Mouse (Mus musculus) liver, adult 2 months (tissue): ENCODE results near the gene Pla2g15. TPM values are rescaled to one million over a fixed set of nuclear protein-coding genes. Genes with fewer than 3 reads are reported as not detected.

ENCODE experiments used
- DNase-seq: peaks from one replicate; pipeline ENCODE4 v3.0.0-alpha.2; 2011; ENCODE audit warnings: low read depth, low spot score; ENCODE audit errors: extremely low read depth
- H3K27ac ChIP-seq: fragments of 200-500 bp; replicated peaks from 2 replicates; pipeline ENCODE4 v1.5.1; 2012; ENCODE audit warnings: low read depth, mild to moderate bottlenecking, control low read depth, inconsistent platforms, low read length; ENCODE audit not compliant: insufficient read depth
- H3K27me3 ChIP-seq: fragments of 200-500 bp; 2 replicates; pipeline ENCODE4 v1.6.1; 2012; ENCODE audit warnings: mild to moderate bottlenecking, moderate library complexity, low read length, inconsistent platforms; ENCODE audit not compliant: control insufficient read depth, insufficient read depth
- H3K36me3 ChIP-seq: fragments of 200-500 bp; 2 replicates; pipeline ENCODE4 v1.6.1; 2012; ENCODE audit warnings: low read length, inconsistent platforms; ENCODE audit not compliant: control insufficient read depth, insufficient read depth
- H3K4me1 ChIP-seq: fragments of 200-500 bp; 2 replicates; pipeline ENCODE4 v1.6.1; 2011; ENCODE audit warnings: low read length; ENCODE audit not compliant: control insufficient read depth, insufficient read depth
- H3K4me3 ChIP-seq: fragments of 200-500 bp; 2 replicates; pipeline ENCODE4 v1.5.1; 2011; ENCODE audit warnings: low read depth, mild to moderate bottlenecking, control low read depth, low read length, moderate library complexity; ENCODE audit not compliant: insufficient read depth
- H3K79me2 ChIP-seq: fragments of 200-500 bp; 2 replicates; pipeline ENCODE4 v1.6.1; 2012; ENCODE audit warnings: inconsistent platforms, mild to moderate bottlenecking, low read length, moderate library complexity; ENCODE audit not compliant: control insufficient read depth, insufficient read depth
- H3K9ac ChIP-seq: fragments of 200-500 bp; 2 replicates; pipeline ENCODE4 v1.6.1; 2012; ENCODE audit warnings: low read depth, mild to moderate bottlenecking, control low read depth, inconsistent platforms, low read length
- CTCF ChIP-seq: fragments of 200-500 bp; IDR thresholded peaks from 2 replicates; pipeline ENCODE4 v1.5.1; 2011; ENCODE audit warnings: low read depth, low read length, control low read depth
- POLR2A ChIP-seq: fragments of 200-500 bp; IDR thresholded peaks from 2 replicates; pipeline ENCODE4 v1.6.1; 2011; ENCODE audit warnings: low read length, control low read depth; ENCODE audit not compliant: insufficient read depth; ENCODE audit errors: extremely low read depth
- WGBS: fragments of 180-500 bp; shearing (Covaris S2); methylation state at CpG from one replicate; pipeline ENCODE4 v1.1.7; 2018; 5-methylcytosine and 5-hydroxymethylcytosine counted together
- polyA plus RNA-seq: library from polyadenylated mRNA; depleted of rRNA; stranded (reverse); fragments of >200 nt; gene quantifications from 2 replicates; pipeline ENCODE4 v1.2.3, GENCODE M21; 2012
- total RNA-seq: library from RNA; depleted of rRNA; stranded (reverse); fragments of >200 nt; gene quantifications from 2 replicates; pipeline ENCODE4 v1.2.3, GENCODE M21; 2014

Pla2g15 gene
- total and polyA plus RNA-seq, 2 experiments = 8.7 to 12.5 TPM

DNA sequence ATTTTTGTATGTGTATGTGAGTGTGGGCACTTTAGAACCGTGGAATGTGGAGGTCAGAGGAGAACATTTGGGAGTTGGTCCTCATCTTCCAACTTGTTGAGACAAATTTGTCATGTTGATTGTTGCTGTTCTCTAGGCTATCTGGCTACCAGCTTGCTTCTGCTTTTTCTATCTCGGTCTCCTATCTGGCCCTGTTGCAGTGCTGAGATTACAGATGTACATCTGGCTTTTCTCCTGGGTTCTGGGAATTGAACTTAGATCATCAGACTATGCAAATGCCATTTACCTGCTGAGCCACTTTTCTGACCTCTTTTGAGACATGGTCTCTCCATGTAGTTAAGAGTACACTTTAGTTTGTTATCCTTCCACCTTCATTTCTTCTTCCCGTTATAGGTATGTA lies 23.4 kb downstream of the Pla2g15 start:
- 84% methylated on average over 3 of the region's 3 CpGs for WGBS
- no peak overlapping the region for H3K9ac ChIP-seq
- no peaks in the 10 kb centered on the region for H3K79me2 ChIP-seq
- no peak for DNase-seq
- TF ChIP-seq CTCF = no peak
- no peak for TF ChIP-seq POLR2A
- peaks cover 7% of the 10 kb centered on the region; the same call in 1 of the 2 replicates for H3K4me1 ChIP-seq
- H3K36me3 ChIP-seq = no peaks in the 10 kb centered on the region
- peaks cover 8% of the 10 kb centered on the region for H3K27me3 ChIP-seq
- no peak overlapping the region for H3K27ac ChIP-seq
- no peak overlapping the region for H3K4me3 ChIP-seq

DNA sequence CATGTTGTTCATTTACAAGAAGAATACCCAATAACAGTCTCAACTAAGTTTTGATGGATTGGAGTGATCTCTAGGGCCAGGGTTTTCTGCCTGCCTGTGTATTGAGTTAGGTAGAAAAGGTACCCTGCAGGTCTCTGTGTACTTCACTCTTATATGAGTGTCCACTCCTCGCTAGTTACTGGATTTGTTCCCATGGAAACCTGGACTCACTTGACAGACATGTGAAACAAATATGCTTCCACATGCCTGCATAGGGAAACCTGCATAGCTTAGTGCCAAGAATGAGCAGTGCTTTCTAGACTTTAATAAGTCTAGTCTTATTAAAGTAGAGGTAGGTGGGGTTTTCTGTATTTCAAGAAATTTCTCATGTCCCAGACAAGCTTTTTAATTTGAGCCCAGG lies 26.7 kb downstream of the Pla2g15 start:
- Histone ChIP-seq H3K79me2 (no peaks in the 10 kb centered on the region), H3K27me3 (no peaks in the 10 kb centered on the region), H3K27ac (no peak overlapping the region), H3K36me3 (no peaks in the 10 kb centered on the region), H3K4me3 (no peak overlapping the region), H3K9ac (no peak overlapping the region), H3K4me1 (no peaks in the 10 kb centered on the region)
- 58% methylated on average over 1 of the region's 1 CpGs for WGBS
- TF ChIP-seq CTCF (no peak), POLR2A (no peak)
- no peak for DNase-seq

DNA sequence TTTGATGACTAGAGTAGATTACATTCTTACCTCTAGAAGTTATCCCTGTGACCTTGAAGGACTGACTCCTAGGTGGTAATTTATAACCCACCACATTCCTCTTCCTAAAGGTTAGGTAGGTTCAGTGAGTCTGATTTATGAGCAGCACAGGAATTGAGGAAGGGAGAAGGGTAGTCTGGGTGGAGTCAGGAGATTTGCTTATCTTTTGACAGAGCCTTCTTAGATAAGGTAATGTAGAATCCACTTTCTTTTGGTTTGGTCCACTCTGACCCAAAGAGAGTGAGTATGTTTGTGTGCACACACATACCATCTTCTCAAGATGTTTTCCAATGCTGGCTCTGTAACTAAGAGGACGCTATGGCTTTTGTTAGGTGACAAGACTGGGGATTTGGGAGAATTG lies 27.4 kb downstream of the Pla2g15 start:
- DNase-seq = no peak
- WGBS = 79% methylated on average over 1 of the region's 1 CpGs
- Histone ChIP-seq H3K36me3 (no peaks in the 10 kb centered on the region), H3K79me2 (no peaks in the 10 kb centered on the region), H3K27ac (no peak overlapping the region), H3K27me3 (no peaks in the 10 kb centered on the region), H3K4me1 (no peaks in the 10 kb centered on the region), H3K4me3 (no peak overlapping the region), H3K9ac (no peak overlapping the region)
- TF ChIP-seq POLR2A = no peak
- no peak for TF ChIP-seq CTCF

DNA sequence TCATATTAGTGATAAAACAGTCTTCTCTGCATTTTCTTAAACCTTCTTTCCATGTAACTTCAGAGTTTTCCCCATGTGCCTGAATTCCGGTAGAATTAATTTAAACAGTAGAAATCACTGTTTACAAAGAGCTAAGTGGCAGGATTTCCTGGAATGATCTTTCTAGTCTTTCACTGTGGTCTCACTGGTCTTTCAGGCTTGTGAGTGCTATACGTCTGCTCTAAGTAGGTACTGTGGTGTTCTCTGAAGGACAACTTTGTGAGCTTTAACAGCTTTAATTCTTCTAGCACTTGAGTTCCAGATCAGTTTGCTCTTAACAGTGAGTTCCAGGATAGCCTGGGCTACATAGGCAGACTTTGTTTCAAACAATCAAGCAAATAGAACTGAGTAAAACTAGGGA lies 28.2 kb downstream of the Pla2g15 start:
- Histone ChIP-seq H3K4me3 (no peak overlapping the region), H3K4me1 (no peaks in the 10 kb centered on the region), H3K27me3 (no peaks in the 10 kb centered on the region), H3K79me2 (no peaks in the 10 kb centered on the region), H3K9ac (no peak overlapping the region), H3K27ac (no peak overlapping the region), H3K36me3 (no peaks in the 10 kb centered on the region)
- 75% methylated on average over 2 of the region's 2 CpGs for WGBS
- TF ChIP-seq POLR2A = no peak
- no peak for TF ChIP-seq CTCF
- no peak for DNase-seq

DNA sequence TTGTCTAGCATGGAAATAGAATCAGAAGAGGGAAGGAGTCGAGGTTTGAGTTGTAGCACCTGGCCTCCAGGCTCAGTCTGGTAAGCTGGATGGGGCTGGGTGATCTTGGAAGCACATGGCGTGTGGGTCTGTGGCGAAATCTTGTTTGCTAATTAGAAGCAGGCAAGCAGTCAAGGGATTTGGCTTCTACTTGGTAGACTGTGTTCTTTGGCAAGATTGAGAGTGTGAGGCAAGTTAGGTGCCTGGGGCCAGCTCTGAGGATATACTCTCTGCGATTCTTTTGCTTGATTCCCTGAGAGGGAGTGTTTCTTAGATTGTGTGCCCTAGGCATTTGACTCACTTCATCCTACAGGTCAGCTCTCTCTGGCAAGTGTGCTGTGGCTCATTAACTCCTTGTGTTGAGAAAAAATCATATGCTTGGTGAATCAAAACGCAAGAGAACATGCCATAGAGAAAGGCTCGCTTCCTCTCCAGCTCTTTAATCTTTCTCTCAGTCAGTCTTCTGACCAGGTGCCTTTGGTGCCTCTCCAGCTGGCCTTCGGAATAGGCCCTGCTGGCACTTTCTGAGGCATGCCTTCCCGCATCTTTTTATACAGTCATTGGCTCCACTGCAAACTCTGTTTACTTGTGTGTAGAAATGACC lies 35.5 kb downstream of the Pla2g15 start:
- no peak overlapping the region for H3K4me3 ChIP-seq
- TF ChIP-seq CTCF = no peak
- DNase-seq = peak; percentile 93
- no peaks in the 10 kb centered on the region for H3K79me2 ChIP-seq
- H3K36me3 ChIP-seq = no peaks in the 10 kb centered on the region
- peaks cover 9% of the 10 kb centered on the region for H3K4me1 ChIP-seq
- no peak overlapping the region for H3K27ac ChIP-seq
- WGBS = 28% methylated on average over 8 of the region's 8 CpGs
- H3K27me3 ChIP-seq = no peaks in the 10 kb centered on the region
- no peak overlapping the region for H3K9ac ChIP-seq

DNA sequence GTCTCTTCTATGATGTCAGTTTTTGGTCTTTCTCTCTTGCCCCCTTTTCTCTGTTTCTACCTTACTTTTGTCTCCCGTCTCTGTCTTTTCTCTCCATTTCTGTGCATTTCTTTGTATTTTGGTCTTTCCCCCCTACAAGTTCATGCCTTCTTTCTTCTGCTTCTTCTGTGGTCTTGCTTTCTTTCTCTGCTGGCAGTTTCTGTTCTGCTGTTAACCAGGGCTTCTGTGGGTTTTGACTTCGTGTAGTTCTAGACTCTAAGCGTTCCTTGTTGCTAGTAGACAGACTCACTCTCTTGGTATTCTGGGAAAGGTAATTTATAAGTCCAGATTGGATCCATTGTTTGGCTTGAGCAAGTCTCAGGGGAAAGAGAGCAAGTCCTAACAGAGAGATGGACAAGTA lies 36.2 kb downstream of the Pla2g15 start:
- Histone ChIP-seq H3K9ac (no peak overlapping the region), H3K27me3 (no peaks in the 10 kb centered on the region), H3K4me3 (no peak overlapping the region), H3K36me3 (no peaks in the 10 kb centered on the region), H3K79me2 (no peaks in the 10 kb centered on the region), H3K4me1 (peaks cover 9% of the 10 kb centered on the region), H3K27ac (no peak overlapping the region)
- DNase-seq = no peak
- TF ChIP-seq POLR2A (no peak), CTCF (no peak)
- 87% methylated on average over 3 of the region's 3 CpGs for WGBS
